10 mouse cellular contexts compared by ENCODE assay signal in genomic region chr11:76894240-76894639, GRCm38 (mm10). TPM values are rescaled to one million over a fixed set of nuclear protein-coding genes. Genes with fewer than 3 reads are reported as not detected.
DNase-seq lines count a peak whose midpoint lies in the region; ATAC-seq and TF ChIP-seq lines count a peak whose summit lies in the region.
"Had no signal": no experiment of that assay in that cellular context is flagged by ENCODE, and none has a peak within 500 bp of the region (broad histone marks: within the 10 kb centered on the region; RNA-seq: fewer than 3 reads in every experiment).

No protein-coding gene starts in this region.

- peaks cover 7% of the 10 kb centered on the region for H3K4me1 ChIP-seq in liver, adult 2 months (ENCODE audit: control insufficient read depth, insufficient read depth, low read length)
- peaks cover 28% of the 10 kb centered on the region for H3K4me1 ChIP-seq in liver, embryonic 12.5 days
- peaks cover 35% of the 10 kb centered on the region for H3K4me1 ChIP-seq in heart, embryonic 13.5 days

- no peak for ATAC-seq in liver, embryonic 12.5 days
- 0 out of 2 replicates have a peak, but pooled peaks have one; percentile 27 for ATAC-seq in heart, embryonic 13.5 days (ENCODE audit: extremely low read depth, insufficient number of reproducible peaks, low FRiP score, low TSS enrichment)
- peak; percentile 85 for ATAC-seq in megakaryocyte, adult 5-6 weeks (ENCODE audit: poor library complexity, severe bottlenecking)

- H3K4me3 ChIP-seq in liver, adult 2 months (ENCODE audit: insufficient read depth, low read depth, low read length) = no peak overlapping the region
- H3K4me3 ChIP-seq in liver, embryonic 12.5 days = no peak overlapping the region
- H3K4me3 ChIP-seq in heart, embryonic 13.5 days = no peak overlapping the region
- H3K4me3 ChIP-seq: embryonic facial prominence, embryonic 15.5 days; neural tube, embryonic 13.5 days had no signal

- TF ChIP-seq CTCF in liver, adult 2 months (IDR thresholded peaks at IDR 0.05; ENCODE audit: low read depth, low read length) = peak; percentile 63

- H3K4me2 ChIP-seq in liver, embryonic 12.5 days = no peak overlapping the region
- H3K4me2 ChIP-seq in heart, embryonic 13.5 days = 0 out of 2 replicates have a peak overlapping the region, but pooled peaks have one; percentile 12
- H3K4me2 ChIP-seq: embryonic facial prominence, embryonic 15.5 days; neural tube, embryonic 13.5 days had no signal

- H3K36me3 ChIP-seq in liver, adult 2 months (ENCODE audit: control insufficient read depth, insufficient read depth, low read length) = no peaks in the 10 kb centered on the region
- no peaks in the 10 kb centered on the region for H3K36me3 ChIP-seq in liver, embryonic 12.5 days
- H3K36me3 ChIP-seq in heart, embryonic 13.5 days = no peaks in the 10 kb centered on the region
- H3K36me3 ChIP-seq: embryonic facial prominence, embryonic 15.5 days; neural tube, embryonic 13.5 days had no signal

- DNase-seq in liver, adult 2 months (ENCODE audit: extremely low read depth, low read depth, low spot score) = peak; percentile 53
- DNase-seq in adipocyte (ENCODE audit: low spot score) = peak; percentile 90
- peak; percentile 72 to 75 for DNase-seq in cerebellum, postnatal 36 days
- DNase-seq in kidney, postnatal 36 days = peak; percentile 73 to 83
- peak; percentile 38 for DNase-seq in thymus, postnatal 0 days (ENCODE audit: low spot score)

- H3K9ac ChIP-seq in liver, adult 2 months (ENCODE audit: low read depth, low read length) = no peak overlapping the region
- no peak overlapping the region for H3K9ac ChIP-seq in liver, embryonic 12.5 days
- H3K9ac ChIP-seq in heart, embryonic 13.5 days = no peak overlapping the region
- H3K9ac ChIP-seq: embryonic facial prominence, embryonic 15.5 days; neural tube, embryonic 13.5 days had no signal

- no peak for TF ChIP-seq POLR2A in liver, adult 2 months (IDR thresholded peaks at IDR 0.05; ENCODE audit: extremely low read depth, insufficient read depth, low read length)

- H3K79me2 ChIP-seq in liver, adult 2 months (ENCODE audit: control insufficient read depth, insufficient read depth, low read length) = no peaks in the 10 kb centered on the region

- 33% methylated on average over 5 of the region's 5 CpGs for WGBS in liver, adult 2 months
- 16% methylated on average over 5 of the region's 5 CpGs for WGBS in liver, embryonic 12.5 days (ENCODE audit: insufficient replicate concordance)
- WGBS in heart, embryonic 13.5 days = 17% methylated on average over 5 of the region's 5 CpGs

- no peaks in the 10 kb centered on the region for H3K9me3 ChIP-seq in liver, embryonic 12.5 days (replicated peaks)
- no peaks in the 10 kb centered on the region for H3K9me3 ChIP-seq in heart, embryonic 13.5 days
- H3K9me3 ChIP-seq: embryonic facial prominence, embryonic 15.5 days; neural tube, embryonic 13.5 days had no signal

- H3K27ac ChIP-seq in liver, adult 2 months (replicated peaks; ENCODE audit: insufficient read depth, low read depth, low read length) = peak overlapping the region; percentile 6
- H3K27ac ChIP-seq in liver, embryonic 12.5 days = no peak overlapping the region
- peak overlapping the region; percentile 79 for H3K27ac ChIP-seq in heart, embryonic 13.5 days (replicated peaks)
- H3K27ac ChIP-seq: embryonic facial prominence, embryonic 15.5 days; neural tube, embryonic 13.5 days had no signal

- no peaks in the 10 kb centered on the region for H3K27me3 ChIP-seq in liver, adult 2 months (ENCODE audit: control insufficient read depth, insufficient read depth, low read length)
- no peaks in the 10 kb centered on the region for H3K27me3 ChIP-seq in liver, embryonic 12.5 days (replicated peaks)
- H3K27me3 ChIP-seq in heart, embryonic 13.5 days (replicated peaks) = no peaks in the 10 kb centered on the region
- H3K27me3 ChIP-seq: embryonic facial prominence, embryonic 15.5 days; neural tube, embryonic 13.5 days had no signal

RNA-seq across cellular contexts. Expression of gene Tmigd1, which starts 7.7 kb away (rescaled TPM):
- not detected in 2 replicates for total RNA-seq in liver, adult 2 months (2014; rRNA removed)
- polyA plus RNA-seq in liver, adult 2 months (2012; rRNA removed) = not detected in 2 replicates
- 0.10 TPM in 1 of 2 replicates, not detected in the other for polyA plus RNA-seq in liver, embryonic 12.5 days (2016; fragmentation: Nextera tagmentation; extraction: Ambion mirVana)
- polyA plus RNA-seq in heart, embryonic 13.5 days (2015; fragmentation: Nextera tagmentation; extraction: Ambion mirVana) = 0.14 and 0.15 TPM in 2 replicates
- total RNA-seq in megakaryocyte, adult 5-6 weeks (2015) = not detected in 2 replicates
- not detected in 2 replicates for total RNA-seq in megakaryocyte, adult 5-6 weeks (2017)
- 1.3 and 1.8 TPM in 2 replicates for polyA plus RNA-seq in thymus, postnatal 0 days (2015; fragmentation: Nextera tagmentation; extraction: Ambion mirVana)

RNA-seq across cellular contexts. Expression of gene Blmh, which starts 30.4 kb away (rescaled TPM):
- 43.6 and 45.8 TPM in 2 replicates for total RNA-seq in liver, adult 2 months (2014; rRNA removed)
- polyA plus RNA-seq in liver, adult 2 months (2012; rRNA removed) = 8.6 and 10.3 TPM in 2 replicates
- polyA plus RNA-seq in liver, embryonic 12.5 days (2016; fragmentation: Nextera tagmentation; extraction: Ambion mirVana) = 77.3 and 79.2 TPM in 2 replicates
- 97.0 and 109 TPM in 2 replicates for polyA plus RNA-seq in heart, embryonic 13.5 days (2015; fragmentation: Nextera tagmentation; extraction: Ambion mirVana)
- total RNA-seq in megakaryocyte, adult 5-6 weeks (2015) = 48.4 and 55.6 TPM in 2 replicates
- 139 and 143 TPM in 2 replicates for total RNA-seq in megakaryocyte, adult 5-6 weeks (2017)
- 106 and 114 TPM in 2 replicates for polyA plus RNA-seq in thymus, postnatal 0 days (2015; fragmentation: Nextera tagmentation; extraction: Ambion mirVana)

RNA-seq across cellular contexts. Expression of gene Cpd, which starts 47.4 kb away (rescaled TPM):
- total RNA-seq in liver, adult 2 months (2014; rRNA removed) = 17.0 and 22.6 TPM in 2 replicates
- 4.8 and 5.0 TPM in 2 replicates for polyA plus RNA-seq in liver, adult 2 months (2012; rRNA removed)
- polyA plus RNA-seq in liver, embryonic 12.5 days (2016; fragmentation: Nextera tagmentation; extraction: Ambion mirVana) = 10.5 and 11.3 TPM in 2 replicates
- polyA plus RNA-seq in heart, embryonic 13.5 days (2015; fragmentation: Nextera tagmentation; extraction: Ambion mirVana) = 10.8 and 11.0 TPM in 2 replicates
- 28.0 and 28.3 TPM in 2 replicates for total RNA-seq in megakaryocyte, adult 5-6 weeks (2015)
- total RNA-seq in megakaryocyte, adult 5-6 weeks (2017) = 19.6 and 23.9 TPM in 2 replicates
- polyA plus RNA-seq in thymus, postnatal 0 days (2015; fragmentation: Nextera tagmentation; extraction: Ambion mirVana) = 3.2 and 3.3 TPM in 2 replicates

Comparison
In these comparisons a context has a peak if more than half of its experiments do, and no peak if none do; other contexts are left out.
1. DNase-seq: peak in every context shown above with its lines; median percentile 90 in adipocyte; 78 in kidney, postnatal 36 days; 74 in cerebellum, postnatal 36 days; 53 in liver, adult 2 months; 38 in thymus, postnatal 0 days.